Mouse (Mus musculus) heart, embryonic 10.5 days (tissue): Measurements from ENCODE around the gene Mindy4. TPM values are rescaled to one million over a fixed set of nuclear protein-coding genes. Genes with fewer than 3 reads are reported as not detected.

Experiments
- DNase-seq: peaks from one replicate; pipeline ENCODE4 v3.0.0-alpha.2; 2017; ENCODE audit warnings: low spot score
- H3K27ac ChIP-seq: fragments of 300-500 bp; sonication (generic); 2 replicates; pipeline ENCODE4 v1.5.1; 2016; ENCODE audit warnings: mild to moderate bottlenecking
- H3K27me3 ChIP-seq: fragments of 300-500 bp; sonication (generic); 2 replicates; pipeline ENCODE4 v1.6.1; 2016; ENCODE audit warnings: mild to moderate bottlenecking; ENCODE audit not compliant: poor library complexity, insufficient read depth, severe bottlenecking
- H3K36me3 ChIP-seq: fragments of 300-500 bp; sonication (generic); 2 replicates; pipeline ENCODE4 v1.6.1; 2016; ENCODE audit warnings: mild to moderate bottlenecking, moderate library complexity
- H3K4me1 ChIP-seq: fragments of 300-500 bp; sonication (generic); 2 replicates; pipeline ENCODE4 v1.6.1; 2016; ENCODE audit warnings: mild to moderate bottlenecking
- H3K4me3 ChIP-seq: fragments of 300-500 bp; sonication (generic); 2 replicates; pipeline ENCODE4 v1.5.1; 2016; ENCODE audit warnings: mild to moderate bottlenecking, moderate library complexity
- H3K9me3 ChIP-seq: fragments of 300-500 bp; sonication (generic); 2 replicates; pipeline ENCODE4 v1.6.1; 2016; ENCODE audit warnings: mild to moderate bottlenecking, moderate library complexity
- WGBS: fragments of 180-500 bp; shearing (Covaris S2); methylation state at CpG from one replicate; pipeline ENCODE4 v1.1.7; 2016; 5-methylcytosine and 5-hydroxymethylcytosine counted together
- microRNA-seq: library from miRNA; unstranded; fragments of <30 nt; microRNA quantifications from one replicate; pipeline ENCODE4, GENCODE M21; 2017
- polyA plus RNA-seq: library from polyadenylated mRNA; unstranded; fragments of >200 nt; fragmentation: Nextera tagmentation; extraction: Ambion mirVana; gene quantifications from 2 replicates; pipeline ENCODE4 v1.2.1, GENCODE M21; 2016

Mindy4 gene
- polyA plus RNA-seq, 1 experiment from 2014 or later: 9.7 TPM

DNA sequence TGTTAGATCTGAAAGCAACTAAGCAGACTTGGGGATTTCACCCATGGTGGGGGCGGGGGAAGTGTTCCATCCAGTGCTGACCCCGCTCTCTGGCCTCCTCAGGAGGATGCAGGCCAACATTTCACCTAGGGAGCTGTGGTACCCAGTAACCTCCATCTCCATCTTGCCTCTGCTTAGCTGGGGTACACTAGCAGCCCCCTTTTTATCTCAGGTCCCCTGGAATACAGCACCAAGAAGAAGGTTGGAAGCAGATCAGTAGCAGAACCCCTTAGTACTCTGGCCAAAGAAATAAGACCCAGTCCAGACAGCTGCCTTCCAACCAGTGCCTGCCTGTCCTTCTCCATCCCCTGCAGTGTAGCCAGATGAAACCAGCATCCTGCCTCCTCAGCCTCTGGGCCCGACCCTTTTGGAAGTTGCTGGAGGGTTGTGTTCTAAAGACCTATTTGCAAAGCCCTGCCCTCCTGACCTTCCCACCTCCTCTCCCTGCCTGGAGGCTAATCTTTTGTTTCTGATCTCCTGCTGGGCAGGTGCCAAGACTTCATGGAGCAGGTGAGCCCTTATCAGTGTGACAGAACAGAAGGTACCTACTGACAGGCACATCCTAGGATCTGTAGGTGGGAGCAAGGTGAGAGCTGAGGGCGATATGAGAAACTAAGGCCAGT is 151.4 kb downstream of the Mindy4 start:
- 0 out of 2 replicates have a peak, but pooled peaks cover 4% of the 10 kb centered on the region for H3K9me3 ChIP-seq
- no peak overlapping the region for H3K27ac ChIP-seq
- H3K27me3 ChIP-seq: peaks cover 30% of the 10 kb centered on the region
- 56% methylated on average over 4 of the region's 4 CpGs for WGBS
- DNase-seq: peak; percentile 60
- no peaks in the 10 kb centered on the region for H3K36me3 ChIP-seq
- H3K4me3 ChIP-seq: no peak overlapping the region
- H3K4me1 ChIP-seq: peaks cover 12% of the 10 kb centered on the region

DNA sequence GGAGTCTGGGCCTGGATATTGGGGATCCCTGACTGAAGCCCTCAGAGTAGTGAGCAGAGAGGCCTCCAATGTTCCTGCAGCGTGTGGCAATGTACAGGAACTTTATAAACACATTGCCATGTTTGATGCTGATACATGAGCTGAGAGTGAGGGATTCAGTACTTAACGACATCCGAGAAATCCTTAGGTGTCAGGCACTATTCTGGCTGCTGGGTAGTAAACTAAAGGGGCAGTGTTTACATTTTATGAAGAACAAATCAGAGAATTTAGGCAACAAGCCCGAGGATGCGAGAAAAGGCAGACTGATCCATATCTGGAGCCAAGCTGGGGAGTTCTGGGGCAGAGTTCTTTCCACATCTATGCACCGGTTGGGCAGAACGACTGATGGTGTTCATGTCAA is 152.4 kb downstream of the Mindy4 start:
- WGBS: 76% methylated on average over 7 of the region's 7 CpGs
- Histone ChIP-seq H3K27ac (no peak overlapping the region), H3K4me3 (no peak overlapping the region), H3K27me3 (peaks cover 30% of the 10 kb centered on the region), H3K4me1 (peaks cover 12% of the 10 kb centered on the region), H3K36me3 (no peaks in the 10 kb centered on the region), H3K9me3 (no peaks in the 10 kb centered on the region)
- peak; percentile 52 for DNase-seq

DNA sequence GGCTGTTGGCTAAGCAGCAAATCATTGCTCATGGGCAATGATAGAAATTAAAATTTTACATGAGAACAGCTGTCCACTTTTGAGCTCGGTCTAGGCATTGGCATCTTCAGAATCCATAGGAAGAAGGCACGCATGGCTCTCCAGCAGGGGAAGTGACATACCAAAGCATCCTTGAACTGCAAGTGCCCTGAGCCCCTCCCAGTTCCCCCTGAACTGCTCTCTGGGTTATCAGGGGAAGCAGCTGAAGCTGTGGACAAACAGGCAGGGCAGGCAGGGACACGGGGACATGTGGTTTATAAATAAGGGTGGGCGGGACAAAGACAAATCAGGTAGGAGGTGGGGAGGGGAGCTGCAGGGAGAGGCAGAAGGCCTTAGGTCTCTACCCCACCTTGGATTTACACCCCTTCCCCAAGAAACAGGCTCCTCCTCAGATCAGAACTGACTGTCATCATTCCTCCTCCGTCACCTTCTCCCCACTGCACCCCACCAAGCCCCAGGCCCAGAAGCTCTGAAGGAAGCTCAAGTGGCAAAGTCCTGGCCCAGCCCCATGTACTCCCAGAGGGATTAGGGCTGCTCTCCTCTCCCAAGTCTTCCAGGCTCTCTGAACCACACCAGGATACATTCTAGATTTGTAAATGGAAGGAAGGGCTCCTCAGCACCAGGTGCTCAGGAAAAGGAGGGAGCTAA is 153.0 kb downstream of the Mindy4 start:
- no peaks in the 10 kb centered on the region for H3K9me3 ChIP-seq
- peak; percentile 72 for DNase-seq
- 23% methylated on average over 5 of the region's 5 CpGs for WGBS
- peaks cover 30% of the 10 kb centered on the region for H3K27me3 ChIP-seq
- H3K4me1 ChIP-seq: peaks cover 12% of the 10 kb centered on the region
- H3K27ac ChIP-seq: no peak overlapping the region
- H3K4me3 ChIP-seq: no peak overlapping the region
- no peaks in the 10 kb centered on the region for H3K36me3 ChIP-seq

GRCm38 (mm10) chr6:55356976-55357635 is 153.9 kb downstream of the Mindy4 start:
- peaks cover 30% of the 10 kb centered on the region for H3K27me3 ChIP-seq
- no peak overlapping the region for H3K4me3 ChIP-seq
- 71% methylated on average over 5 of the region's 5 CpGs for WGBS
- DNase-seq: peak; percentile 51
- no peak overlapping the region for H3K27ac ChIP-seq
- H3K4me1 ChIP-seq: peaks cover 12% of the 10 kb centered on the region
- no peaks in the 10 kb centered on the region for H3K9me3 ChIP-seq
- no peaks in the 10 kb centered on the region for H3K36me3 ChIP-seq

GRCm38 (mm10) chr6:55357636-55358031 is 154.5 kb downstream of the Mindy4 start:
- DNase-seq: peak; percentile 61
- H3K9me3 ChIP-seq: no peaks in the 10 kb centered on the region
- H3K4me1 ChIP-seq: peaks cover 12% of the 10 kb centered on the region
- H3K27me3 ChIP-seq: peaks cover 30% of the 10 kb centered on the region
- no peaks in the 10 kb centered on the region for H3K36me3 ChIP-seq
- WGBS: 66% methylated on average over 6 of the region's 6 CpGs
- no peak overlapping the region for H3K27ac ChIP-seq
- no peak overlapping the region for H3K4me3 ChIP-seq

DNA sequence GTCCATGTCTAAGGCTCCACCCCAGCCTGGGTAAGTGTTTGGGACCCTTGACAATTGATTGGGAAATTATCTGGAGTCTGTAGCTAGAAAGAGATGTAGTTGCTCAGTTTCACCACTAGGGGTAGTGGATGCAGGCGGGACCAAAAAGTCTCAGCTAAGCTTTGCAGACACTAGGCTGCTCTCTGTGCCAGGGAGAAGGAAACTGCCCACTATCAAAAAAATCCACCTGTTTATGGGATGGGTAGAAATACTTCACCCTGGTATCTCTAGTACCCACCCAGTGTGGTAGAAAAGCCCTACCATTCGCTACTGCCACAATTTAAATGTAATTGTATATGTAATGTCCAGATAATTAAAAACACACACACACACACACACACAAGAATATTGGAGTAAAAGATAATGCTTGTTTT is 155.6 kb downstream of the Mindy4 start:
- no peak overlapping the region for H3K4me3 ChIP-seq
- 23% methylated on average over 2 of the region's 2 CpGs for WGBS
- peaks cover 12% of the 10 kb centered on the region for H3K4me1 ChIP-seq
- no peaks in the 10 kb centered on the region for H3K36me3 ChIP-seq
- H3K27me3 ChIP-seq: peaks cover 29% of the 10 kb centered on the region
- H3K27ac ChIP-seq: no peak overlapping the region
- no peaks in the 10 kb centered on the region for H3K9me3 ChIP-seq
- DNase-seq: peak; percentile 71

DNA sequence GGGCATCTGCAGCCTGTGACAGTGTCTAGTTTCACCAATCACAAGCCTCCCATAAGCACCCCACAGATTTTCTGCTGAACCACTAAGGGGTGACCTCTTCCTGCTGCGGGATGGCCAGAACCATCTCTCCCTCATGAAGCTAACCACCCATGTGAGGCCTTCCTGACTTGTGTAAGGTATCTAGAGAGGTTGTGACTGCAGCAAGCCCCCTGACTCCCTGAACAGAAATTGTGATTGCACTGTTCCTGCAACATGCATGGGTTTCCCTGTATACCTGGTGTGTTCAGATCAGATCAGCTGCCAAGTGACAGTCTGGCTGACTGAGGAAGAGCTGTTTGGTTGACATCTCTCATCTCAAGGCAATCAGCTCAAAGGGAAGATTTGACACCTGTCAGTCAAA is 159.5 kb downstream of the Mindy4 start:
- Histone ChIP-seq H3K9me3 (no peaks in the 10 kb centered on the region), H3K4me3 (no peak overlapping the region), H3K4me1 (0 out of 2 replicates have a peak, but pooled peaks cover 2% of the 10 kb centered on the region), H3K36me3 (no peaks in the 10 kb centered on the region), H3K27ac (no peak overlapping the region), H3K27me3 (peaks cover 4% of the 10 kb centered on the region)
- peak; percentile 45 for DNase-seq
- 74% methylated on average over 1 of the region's 1 CpGs for WGBS

GRCm38 (mm10) chr6:55367126-55367525 is 163.9 kb downstream of the Mindy4 start:
- no peaks in the 10 kb centered on the region for H3K4me1 ChIP-seq
- H3K27ac ChIP-seq: no peak overlapping the region
- DNase-seq: no peak
- no peak overlapping the region for H3K4me3 ChIP-seq
- H3K27me3 ChIP-seq: no peaks in the 10 kb centered on the region
- H3K36me3 ChIP-seq: no peaks in the 10 kb centered on the region
- no peaks in the 10 kb centered on the region for H3K9me3 ChIP-seq

Small RNA genes within 50 kb of the gene (microRNA-seq; reads per million reads assigned to microRNA genes)
- gene Gm25458: not detected

Other genes with a start within 250 kb of the Mindy4 start
- gene Nod1, start 230.8 kb upstream of the Mindy4 start, polyA plus RNA-seq: 3.6 and 3.8 TPM in 2 replicates
- gene Ggct, start 210.4 kb upstream of the Mindy4 start, polyA plus RNA-seq: 8.1 and 8.3 TPM in 2 replicates
- gene Gars, start 165.4 kb upstream of the Mindy4 start, polyA plus RNA-seq: 220 and 246 TPM in 2 replicates
- gene Crhr2, start 70.4 kb upstream of the Mindy4 start, polyA plus RNA-seq: 2.4 and 5.0 TPM in 2 replicates
- gene Inmt, start 28.3 kb upstream of the Mindy4 start, polyA plus RNA-seq: 0.20 TPM in 1 of 2 replicates, not detected in the other
- 5.1 and 8.3 TPM in 2 replicates for gene Aqp1, start 133.0 kb downstream of the Mindy4 start, polyA plus RNA-seq
- not detected in 2 replicates for gene Ghrhr, start 172.9 kb downstream of the Mindy4 start, polyA plus RNA-seq
- 1.3 and 1.8 TPM in 2 replicates for gene Adcyap1r1, start 248.6 kb downstream of the Mindy4 start, polyA plus RNA-seq